Mouse (Mus musculus): ENCODE results near the gene Jag2.
A peak's percentile ranks its signal among the peaks of the same experiment; 100 is the strongest.

Gene Jag2

DNA sequence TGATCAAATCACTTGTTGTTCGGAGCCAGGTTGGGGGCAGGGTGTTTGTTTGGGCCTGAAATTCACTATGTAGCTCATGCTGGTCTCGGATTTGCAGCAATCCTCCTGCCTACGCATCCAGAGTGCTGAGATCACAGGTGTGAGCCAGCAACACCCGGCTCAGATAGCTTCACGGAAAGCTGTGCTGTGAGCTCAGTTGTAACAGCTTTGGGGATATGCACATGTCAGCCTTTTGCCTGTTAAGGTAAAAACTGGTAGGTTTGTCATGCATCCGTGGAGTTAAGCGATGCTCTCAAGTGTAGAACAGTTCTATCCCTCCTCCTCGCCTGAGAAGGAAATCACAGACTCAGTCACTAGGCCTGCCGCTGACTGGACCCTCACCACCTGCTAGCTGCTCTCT lies 28.9 kb downstream of the Jag2 start:
- no peak for DNase-seq

DNA sequence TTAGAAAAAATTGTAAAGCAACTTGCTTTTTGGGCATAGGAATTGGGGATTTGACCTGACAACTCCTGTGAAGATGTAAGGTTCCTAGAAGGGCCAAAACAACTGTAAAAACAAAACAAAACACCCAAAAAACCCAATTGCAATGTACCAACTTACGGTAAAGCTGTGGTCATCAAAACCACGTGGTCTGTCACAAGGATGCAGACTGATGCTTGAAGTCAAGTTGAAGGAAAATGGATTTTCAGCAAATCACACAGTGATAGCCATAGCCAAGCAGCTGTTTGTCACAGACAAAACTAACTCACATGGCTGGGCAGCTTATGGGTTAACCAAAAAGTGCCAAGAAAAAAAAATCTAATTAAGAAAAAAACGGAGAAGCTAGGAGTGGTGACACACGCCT lies 30.6 kb downstream of the Jag2 start:
- DNase-seq, result no peak

DNA sequence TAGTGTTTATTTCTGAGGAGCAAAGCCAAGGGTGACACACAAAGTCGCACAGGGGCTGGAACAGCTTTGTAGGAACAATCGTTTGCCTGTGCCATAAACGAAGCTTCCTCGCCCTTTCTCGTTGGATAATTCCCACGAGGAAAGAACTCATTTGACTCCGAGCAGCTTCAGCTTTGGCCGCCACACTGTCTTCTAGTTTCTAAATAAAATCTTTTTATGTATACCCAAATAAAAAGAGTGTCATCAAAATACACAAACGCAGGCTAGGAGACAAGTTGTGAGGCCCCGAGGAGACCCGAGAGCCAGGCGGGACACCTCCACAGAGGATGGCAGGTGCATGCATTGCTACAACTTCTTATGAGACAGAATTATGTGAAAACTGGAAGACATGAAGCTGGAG lies 31.2 kb downstream of the Jag2 start:
- DNase-seq, result no peak

DNA sequence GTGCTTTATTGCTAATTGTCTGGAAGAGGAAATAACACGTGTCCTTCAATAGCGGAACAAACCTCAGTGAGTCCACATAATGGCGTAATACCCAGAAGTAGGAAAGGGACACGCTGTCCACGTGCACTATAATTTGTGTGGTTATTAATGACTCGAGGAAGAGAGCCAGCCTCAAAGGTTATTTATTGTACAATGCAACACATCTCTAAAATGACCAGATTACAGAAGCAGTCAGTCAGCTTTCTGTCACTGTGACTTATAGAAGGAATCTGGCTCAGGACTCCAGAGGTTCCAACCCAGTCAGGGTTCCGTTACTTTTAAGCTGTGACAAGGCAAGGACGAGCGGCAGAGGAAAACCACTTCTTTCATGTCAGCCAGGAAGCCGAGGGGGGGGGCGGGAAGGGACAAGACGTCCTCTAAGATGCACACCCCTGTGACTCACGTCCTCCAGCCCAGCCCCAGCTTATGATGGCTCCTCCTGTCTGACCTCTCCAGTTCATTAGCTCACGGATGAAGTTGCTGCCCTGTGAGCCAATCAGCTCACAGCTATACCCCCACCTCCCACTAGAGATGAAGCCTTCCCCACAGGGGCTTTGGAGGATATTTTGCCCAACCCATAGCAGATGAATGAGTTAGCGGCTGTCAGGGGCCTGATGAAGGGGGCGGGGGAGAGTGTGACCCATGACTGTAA lies 31.9 kb downstream of the Jag2 start:
- peak in 1 of 2 experiments; percentile 65 for DNase-seq

DNA sequence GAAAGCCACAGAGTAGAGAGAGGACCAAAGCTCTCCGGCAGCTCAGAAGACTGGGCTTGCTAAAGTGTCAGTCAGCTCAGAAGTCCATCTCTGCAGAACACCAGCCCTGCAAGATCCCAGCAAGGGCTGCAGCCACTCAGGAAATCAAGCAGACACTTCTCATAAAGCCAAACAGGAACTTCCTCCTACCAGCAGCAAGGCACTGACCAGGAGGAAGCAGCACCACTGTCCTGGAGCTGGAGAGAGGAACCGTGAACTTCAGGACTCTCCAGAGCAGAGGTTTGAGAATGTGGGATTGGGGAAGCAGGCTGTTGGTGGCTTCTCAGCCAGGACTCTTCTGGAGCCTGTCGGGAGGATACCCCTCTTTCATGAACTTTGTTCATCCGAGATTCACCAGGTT lies 34.6 kb downstream of the Jag2 start:
- DNase-seq, result no peak

DNA sequence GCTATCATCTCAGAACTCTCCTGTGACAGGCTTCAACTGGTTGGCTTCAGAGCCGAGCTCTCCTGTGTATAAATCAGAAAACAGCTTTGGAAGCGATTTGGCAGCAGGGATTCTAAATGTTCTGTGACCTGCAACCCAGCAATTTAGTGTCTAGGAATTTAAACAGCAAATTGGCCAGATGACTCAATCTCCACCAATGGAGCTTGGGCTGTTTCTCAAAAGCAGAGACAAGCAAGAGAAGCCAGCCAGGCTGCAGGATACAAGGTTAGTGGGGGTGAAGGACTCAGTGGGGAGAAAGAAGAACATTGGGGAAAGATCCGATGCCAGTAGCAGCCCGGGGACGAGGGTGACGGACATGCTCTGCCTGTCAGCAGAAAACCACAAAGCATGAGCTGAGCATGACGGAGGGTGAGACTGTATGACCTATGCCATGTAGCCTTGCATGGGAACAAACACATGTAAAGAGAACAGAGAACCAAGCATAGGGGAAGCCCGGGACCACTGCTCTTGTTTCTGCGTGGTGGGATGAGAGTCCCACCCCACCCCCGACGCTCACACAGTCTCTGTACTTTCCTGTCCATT lies 35.2 kb downstream of the Jag2 start:
- DNase-seq, result no peak

DNA sequence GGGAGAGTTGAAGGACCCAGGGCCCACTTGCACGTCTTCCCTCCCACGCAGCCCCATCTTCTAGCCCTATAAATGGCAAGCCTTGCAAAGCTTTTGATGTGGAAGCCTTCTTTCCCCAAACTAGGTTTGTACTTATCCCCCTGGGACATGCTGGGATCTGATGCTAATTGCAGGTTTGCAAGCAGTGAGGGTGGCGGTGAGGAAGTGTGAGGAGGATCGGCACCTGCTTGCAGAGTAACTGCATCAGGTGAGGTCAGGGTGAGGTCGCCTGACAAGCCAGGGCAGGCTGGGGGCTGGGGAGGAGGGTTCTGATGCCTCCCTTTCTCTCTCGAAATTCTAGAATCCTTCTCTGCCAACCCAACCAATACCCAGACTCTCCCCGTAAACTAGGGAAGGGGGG lies 44.1 kb downstream of the Jag2 start:
- no peak for DNase-seq

DNA sequence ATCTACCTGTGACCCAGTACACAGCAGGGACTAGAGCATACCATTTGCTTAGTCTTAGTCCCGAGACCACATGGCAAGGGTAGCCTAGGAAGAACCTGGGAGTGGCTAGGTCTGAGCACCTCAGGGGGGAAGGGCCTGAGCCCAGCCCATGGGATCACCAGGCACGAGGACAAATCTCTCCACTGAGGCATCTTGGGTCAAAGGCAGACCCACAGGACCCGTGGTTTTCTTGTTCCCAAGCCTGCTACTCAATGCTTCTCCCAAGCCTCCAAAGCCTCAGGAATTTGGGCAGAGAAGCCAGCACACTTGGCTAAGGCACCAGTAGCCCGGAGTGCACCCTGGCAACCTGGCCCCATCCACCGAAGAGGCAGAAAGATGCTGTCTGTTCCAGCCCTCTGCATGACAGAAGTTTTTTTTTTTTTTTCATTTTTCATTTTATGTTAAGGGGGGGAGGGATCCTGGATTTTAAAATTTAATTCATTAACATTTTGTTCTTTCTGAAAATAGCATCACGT lies 48.2 kb downstream of the Jag2 start:
- no peak for DNase-seq

DNA sequence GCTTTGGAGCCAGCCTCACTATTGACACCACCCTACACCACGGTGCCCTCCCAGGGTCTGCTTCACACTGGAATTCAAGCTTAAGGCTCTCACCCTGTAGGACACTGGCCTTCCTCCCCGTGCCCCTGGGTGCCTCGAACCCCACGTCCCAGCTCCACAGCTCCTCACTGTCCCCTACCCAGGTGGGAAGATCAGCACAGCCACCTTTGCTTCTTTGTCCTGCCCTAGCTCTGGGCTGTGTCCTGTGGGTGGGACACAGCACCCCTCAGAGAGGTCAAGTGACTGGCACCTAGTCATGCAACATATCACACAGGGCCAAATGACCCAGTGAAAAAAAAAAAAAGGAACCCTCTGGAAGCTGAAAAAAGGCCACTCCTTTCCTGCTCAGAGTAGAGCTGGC lies 48.9 kb downstream of the Jag2 start:
- DNase-seq, result no peak

DNA sequence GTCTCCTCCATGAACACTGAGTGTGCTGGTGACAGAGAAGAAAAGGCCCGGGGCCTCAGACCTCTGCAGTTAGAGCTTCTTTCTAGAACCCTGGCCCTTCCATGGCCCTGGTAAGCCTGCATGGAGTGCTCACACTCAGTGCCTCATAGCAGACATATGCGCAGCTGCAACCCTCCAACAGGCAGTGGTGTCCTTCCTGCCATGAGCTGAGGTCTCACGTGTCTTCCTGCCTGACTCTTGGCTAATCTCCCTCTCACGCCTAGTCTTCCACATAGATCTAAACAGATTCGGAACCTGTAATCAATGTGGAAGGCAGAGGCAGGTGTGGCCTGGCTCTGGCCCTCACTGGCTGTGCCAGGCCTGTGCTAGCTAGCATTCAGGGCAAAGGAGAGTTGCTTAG lies 49.8 kb downstream of the Jag2 start:
- DNase-seq, result no peak

DNA sequence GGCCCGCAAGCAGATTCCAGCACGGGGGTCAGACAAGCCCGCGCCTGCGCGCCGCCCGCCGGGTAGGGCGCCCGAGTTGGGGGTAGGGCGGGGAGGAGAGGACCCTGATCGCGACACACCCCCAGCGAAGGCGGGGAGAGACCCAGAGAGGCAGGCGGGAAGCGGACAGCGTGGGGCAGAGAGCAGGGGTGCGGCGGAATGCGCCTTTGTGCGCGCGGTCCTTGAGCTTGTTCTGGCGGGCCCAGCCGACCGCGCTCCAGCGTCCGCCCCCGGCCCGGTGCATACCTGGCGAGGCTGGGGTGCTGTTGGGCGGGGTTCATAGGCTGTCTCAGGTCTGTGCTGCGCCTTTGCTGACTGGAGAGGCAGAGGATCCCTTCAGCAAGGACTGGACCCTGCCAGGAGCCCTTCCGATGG lies 52.0 kb downstream of the Jag2 start:
- DNase-seq, result peak; percentile 53 to 64

DNA sequence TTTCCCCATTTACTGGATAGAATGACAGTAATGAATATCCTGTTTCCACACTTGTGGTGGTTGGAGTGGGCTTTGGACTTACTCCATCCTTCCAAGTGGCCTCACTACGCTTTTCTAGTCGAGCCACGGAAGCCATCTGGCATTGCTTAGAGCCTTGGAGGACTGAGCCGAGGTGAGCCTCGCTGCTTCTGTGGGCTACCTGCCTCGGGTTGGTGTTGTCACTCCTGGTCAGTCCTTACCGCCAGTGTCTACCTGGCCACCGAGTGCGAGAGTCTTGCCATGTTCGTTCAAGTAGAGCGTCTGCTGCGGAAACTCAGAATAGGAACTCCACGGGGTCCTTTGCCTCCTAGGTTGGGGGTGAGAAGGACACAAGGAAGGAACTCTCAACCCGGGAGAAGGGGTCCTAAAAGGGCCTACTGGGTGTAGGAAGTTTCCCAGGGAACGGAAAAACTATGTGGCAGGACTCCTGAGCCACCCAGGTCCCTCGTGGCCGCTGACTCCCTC lies 52.5 kb downstream of the Jag2 start:
- DNase-seq, result no peak

DNA sequence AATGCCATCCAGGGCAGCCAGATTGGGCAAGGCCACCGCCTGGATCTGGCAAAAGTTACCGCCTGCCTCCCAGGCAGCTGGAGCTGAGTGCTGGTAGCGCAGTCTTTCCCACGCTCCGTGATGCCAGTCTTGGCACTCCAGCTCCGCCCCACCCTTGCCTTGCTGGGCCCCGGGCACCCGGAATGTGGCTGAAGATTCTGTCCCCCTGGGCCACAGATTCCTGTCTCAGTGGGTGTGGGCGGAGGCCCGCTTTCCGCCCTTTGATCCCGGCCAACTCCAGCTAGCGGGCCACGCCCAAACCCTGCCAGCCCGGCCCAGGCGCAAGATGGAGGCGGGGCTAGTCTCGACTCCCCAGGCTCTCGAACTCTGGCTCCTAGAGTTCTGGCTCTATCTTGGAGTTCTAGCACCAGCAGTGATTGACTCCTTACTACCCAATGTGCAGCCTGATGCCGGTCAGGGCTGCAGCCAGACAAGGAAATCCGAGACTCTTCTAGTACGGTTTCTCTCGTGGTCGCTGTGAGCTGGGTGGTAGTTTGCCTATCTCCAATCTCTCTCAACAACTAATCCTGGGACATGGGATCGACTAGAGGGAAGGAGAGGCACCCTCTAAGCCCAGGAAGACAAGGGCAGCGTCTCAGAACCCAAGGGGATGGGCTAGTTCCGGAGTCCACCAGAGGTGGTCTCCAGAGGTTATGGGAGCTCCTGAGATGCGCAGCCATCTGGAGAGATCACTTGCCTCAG lies 53.1 kb downstream of the Jag2 start:
- peak; percentile 66 to 79 for DNase-seq

DNA sequence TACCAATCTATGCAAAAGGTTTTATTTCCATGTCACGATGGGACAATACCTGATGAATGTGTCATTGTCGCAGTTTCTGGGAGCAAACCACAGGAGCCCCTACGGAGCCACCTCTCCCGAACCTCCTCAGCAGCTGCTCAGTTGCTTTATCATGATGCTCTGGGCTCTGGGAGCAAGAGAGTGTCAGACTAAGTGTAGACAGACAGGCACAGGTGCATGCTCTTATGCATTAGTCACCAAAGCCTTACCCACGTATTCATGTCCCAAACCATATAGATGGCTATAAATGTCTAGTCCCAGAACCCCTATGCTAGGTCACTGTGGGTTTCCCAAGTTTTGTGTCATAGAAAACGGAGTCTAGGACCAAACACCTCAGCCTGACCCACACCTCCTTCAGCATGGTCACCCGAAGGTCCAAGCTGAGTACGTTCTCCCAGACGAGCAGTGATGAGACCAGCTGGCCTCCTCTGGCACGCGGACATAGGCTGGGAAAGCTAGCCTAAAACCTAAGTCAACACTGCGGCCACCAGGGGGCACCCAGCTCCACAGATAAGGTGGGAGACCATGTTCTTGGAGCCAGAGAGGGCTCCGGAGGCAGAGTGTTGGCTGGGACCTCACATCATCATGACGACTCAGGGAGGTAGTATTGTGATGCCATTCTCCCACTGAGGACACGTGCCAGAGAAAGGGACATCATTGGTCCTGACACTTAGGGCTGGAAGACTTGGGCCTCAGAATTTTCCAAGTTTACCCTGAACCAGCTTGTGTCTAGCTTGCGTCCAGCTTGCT lies 54.2 kb downstream of the Jag2 start:
- peak; percentile 97 to 98 for DNase-seq

DNA sequence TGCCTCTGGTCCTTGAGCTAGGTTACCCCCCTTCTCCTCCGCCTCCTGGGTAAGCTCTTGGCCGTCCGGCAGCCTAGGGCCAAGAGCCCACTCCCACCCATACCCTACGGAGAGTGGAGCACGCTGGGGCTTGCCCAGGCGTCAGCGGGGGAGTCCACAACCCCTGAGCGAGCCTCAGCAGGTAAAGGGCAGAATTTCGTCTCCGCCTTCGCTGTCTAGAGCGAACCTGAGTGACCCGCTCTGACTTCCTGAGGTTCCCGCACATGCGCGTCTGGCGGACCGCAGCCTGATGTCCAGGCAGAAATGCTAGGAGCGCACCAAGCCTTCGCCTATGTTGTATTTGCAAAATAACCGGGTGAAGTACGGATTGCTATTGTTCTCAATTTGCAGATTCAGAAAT lies 55.4 kb downstream of the Jag2 start:
- DNase-seq, result peak in 1 of 2 experiments; percentile 48

DNA sequence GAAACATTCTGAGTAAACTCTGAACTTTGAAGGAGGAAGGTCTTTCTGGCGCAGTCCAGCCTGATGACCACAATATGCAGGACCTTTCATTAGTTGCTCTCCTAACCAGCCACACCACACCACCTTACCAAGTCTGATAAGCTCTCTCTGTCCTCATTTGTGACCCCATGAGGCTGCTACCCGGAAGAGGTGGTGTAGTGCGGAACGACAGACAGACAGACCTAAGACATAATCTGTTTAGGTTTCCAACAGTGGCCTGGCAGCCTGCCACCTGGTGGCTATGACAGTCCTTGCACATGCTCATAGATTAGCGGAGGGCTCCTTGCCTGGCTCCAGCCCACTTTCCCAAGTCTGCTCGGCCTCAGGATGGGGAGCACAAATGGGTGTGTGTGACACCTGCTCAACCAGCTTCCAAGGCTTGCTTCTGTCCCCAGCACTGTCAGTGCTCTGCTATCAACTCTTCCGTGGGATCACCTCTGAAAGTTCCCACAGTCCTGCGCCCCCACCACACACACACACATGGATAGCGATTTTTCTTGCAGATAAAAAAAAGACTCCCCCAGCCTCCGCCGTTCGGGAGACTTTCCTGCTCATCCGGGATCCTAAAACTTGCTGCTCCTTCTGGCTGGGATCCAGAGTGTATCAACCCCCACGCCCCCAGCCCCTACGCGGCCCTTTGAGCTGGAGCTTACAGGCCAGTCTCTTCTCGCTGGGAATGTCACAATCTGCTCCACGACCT lies 56.0 kb downstream of the Jag2 start:
- peak; percentile 85 to 90 for DNase-seq

DNA sequence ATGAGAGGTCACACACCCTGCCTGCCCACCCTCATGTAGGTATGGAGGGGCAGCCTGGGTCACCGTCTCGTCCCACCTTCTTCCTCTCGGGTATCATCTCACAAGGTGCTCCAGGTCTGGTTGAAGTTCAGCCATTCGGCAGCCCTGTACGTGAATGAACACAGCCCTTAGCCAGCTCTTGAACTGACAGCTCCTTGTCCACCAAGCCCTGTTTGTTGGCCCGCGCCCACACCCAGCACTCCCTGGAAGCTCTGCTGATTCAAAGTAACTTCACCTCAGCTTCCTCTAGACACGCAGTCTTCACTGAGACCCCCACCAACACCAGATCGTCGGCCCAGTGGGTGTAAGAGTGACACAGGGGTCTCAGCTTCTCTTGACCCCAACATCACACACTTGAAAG lies 56.6 kb downstream of the Jag2 start:
- no peak for DNase-seq

DNA sequence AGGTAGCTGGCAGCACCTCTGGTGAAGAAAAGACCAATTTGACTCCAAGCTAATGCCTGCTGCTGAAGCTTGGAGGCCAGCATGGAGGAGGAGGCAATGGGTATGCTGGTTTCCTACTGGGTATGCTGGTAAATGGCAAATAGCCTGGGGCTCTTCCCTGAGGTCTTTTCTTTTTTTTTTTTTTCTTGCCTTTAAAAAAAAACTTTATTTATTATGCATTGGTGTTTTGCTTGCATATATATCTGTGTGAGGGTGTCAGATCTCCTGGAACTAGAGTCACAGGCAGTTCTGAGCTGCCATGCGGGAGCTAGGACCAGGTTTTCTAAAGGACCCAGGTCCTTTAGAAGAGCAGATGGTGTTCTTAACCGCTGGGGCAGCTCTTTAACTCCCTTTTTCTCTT lies 58.3 kb downstream of the Jag2 start:
- no peak for DNase-seq

DNA sequence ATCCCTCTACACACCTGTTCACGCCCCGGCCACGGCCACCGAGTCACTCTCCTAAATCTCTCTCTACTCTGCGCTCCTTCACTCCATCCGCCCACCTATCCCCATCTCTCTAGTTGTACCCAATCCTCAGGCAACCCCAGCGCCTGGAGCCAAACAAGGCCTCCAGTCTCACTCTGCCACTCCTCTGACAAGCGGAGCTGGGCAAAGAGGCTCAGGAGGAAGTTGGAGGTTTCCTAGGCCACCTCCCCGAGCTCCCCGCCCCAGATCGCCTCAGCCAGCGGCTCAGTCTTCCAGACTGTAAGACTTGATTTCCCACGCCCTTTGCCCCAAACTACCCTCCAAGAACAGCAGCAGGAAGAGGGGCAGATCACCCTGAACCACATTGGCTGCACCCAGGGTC lies 58.8 kb downstream of the Jag2 start:
- DNase-seq, result peak in 1 of 2 experiments; percentile 39

DNA sequence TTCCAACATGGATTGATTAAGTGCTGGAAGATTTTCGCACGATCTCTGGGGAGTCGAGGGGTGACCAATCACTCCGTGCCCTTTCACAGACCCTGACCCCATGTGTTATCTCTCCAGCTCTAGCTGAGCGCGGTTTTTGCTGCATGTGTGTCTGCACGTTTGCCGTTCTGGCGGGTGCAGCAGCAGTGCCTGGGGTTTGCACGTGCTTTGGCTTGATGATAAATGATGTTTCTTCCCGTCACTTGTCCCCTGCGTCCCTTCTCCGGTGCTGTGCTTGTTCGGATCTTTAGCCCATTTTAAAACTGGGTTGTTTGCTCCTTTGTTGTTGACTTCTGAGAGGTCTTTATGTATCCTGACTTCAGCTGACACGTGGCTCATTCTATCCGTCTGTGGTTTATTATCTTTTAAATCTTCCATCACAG lies 59.8 kb downstream of the Jag2 start:
- no peak for DNase-seq

DNA sequence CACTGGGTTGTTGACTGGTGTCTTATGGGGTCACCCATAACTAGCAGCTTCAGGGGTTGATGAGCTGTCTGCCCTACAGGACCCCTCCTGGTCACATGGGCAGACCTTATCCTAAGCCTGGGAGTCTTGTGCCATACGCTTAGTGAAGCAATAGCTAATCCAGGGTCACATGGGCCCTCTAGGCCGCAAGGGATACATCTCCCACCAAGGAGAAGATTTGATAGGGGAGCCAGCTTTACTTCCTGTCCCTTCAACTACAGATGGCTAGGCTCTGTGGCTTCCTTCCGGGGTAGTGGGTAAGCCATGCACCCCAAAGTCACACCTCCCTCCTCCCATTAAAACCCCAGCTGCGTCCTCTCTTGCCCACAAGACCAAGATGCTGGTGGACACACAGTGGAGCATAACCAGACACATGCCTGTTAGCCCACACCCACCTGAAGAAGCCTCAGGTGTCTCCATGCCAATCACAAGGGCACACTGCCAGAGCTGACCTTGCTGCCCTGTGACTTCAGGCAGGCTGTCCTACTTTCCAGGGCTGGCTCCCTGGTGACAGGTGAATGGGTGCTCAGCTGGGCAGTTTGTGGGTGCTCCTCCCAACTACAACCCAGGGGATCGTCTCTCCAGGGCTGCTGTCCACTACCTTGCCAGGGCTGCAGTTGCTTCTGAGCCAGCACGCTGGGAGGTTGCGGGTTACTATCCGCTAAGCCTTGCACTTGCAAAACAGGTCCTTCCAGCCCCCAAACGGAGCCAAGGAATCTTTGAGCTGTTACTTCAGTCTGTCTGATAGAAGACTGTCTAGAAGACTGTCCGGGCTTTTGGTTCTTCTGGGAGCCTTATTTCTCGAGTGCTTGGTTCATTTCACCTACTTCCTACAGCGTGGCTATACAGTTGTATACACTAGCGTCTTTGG lies 61.1 kb downstream of the Jag2 start, which contains the start of gene Gpr132:
Gpr132 (minus strand) TSS at position 51 of the 910 bp plus-strand sequence.
- peak in 1 of 2 experiments; percentile 34 for DNase-seq
